Mouse (Mus musculus) G1E (cell line): Measurements from ENCODE around the gene Gucd1. TPM values are rescaled to one million over a fixed set of nuclear protein-coding genes. Genes with fewer than 3 reads are reported as not detected.
"Not testable (repeated sequence)": the region's sequence is repeated elsewhere in the genome, so short reads cannot be mapped to it uniquely, and the experiment has no call there.

Experiments
- ATAC-seq: 2 replicates; pipeline ENCODE4 v1.8.0; 2016; ENCODE audit warnings: mild to moderate bottlenecking; ENCODE audit not compliant: insufficient number of reproducible peaks, poor library complexity, low FRiP score, severe bottlenecking; ENCODE audit errors: extremely low read depth
- DNase-seq: peaks from one replicate; pipeline ENCODE4 v3.0.0; 2012; ENCODE audit warnings: low spot score
- H3K27me3 ChIP-seq: 2 replicates; pipeline ENCODE4 v1.6.1; 2012; ENCODE audit warnings: mild to moderate bottlenecking, low read length, inconsistent platforms; ENCODE audit not compliant: insufficient read depth
- H3K36me3 ChIP-seq: replicated peaks from 2 replicates; pipeline ENCODE3; 2012; ENCODE audit warnings: mild to moderate bottlenecking, inconsistent platforms
- H3K4me1 ChIP-seq: 2 replicates; pipeline ENCODE4 v1.6.1; 2012; ENCODE audit warnings: low read depth, low read length, inconsistent platforms, mixed read lengths; ENCODE audit not compliant: insufficient read depth
- H3K4me3 ChIP-seq: 2 replicates; pipeline ENCODE4 v1.5.1; 2012; ENCODE audit warnings: low read depth, mild to moderate bottlenecking, inconsistent platforms, low read length, moderate library complexity, mixed read lengths
- H3K9me3 ChIP-seq: replicated peaks from 2 replicates; pipeline ENCODE4 v1.6.1; 2012; ENCODE audit warnings: inconsistent platforms
- CTCF ChIP-seq: IDR thresholded peaks from 2 replicates; pipeline ENCODE4 v1.5.1; 2012; ENCODE audit warnings: low read depth, low read length, inconsistent platforms, mixed read lengths
- GATA1 ChIP-seq: IDR thresholded peaks from 2 replicates; pipeline ENCODE4 v1.6.1; 2012; ENCODE audit warnings: borderline replicate concordance, low read length, inconsistent platforms, mixed read lengths
- GATA2 ChIP-seq: IDR thresholded peaks from 2 replicates; pipeline ENCODE4 v1.6.1; 2012; ENCODE audit warnings: low read depth, low read length, inconsistent platforms, borderline replicate concordance
- POLR2AphosphoS5 ChIP-seq: IDR thresholded peaks from 2 replicates; pipeline ENCODE4 v1.6.1; 2012; ENCODE audit warnings: low read depth, low read length, inconsistent platforms; ENCODE audit not compliant: insufficient replicate concordance
- TAL1 ChIP-seq: conservative IDR thresholded peaks from 2 replicates; pipeline ENCODE4 v1.6.1; 2012; ENCODE audit warnings: low read depth, low read length, inconsistent platforms, mixed read lengths
- polyA plus RNA-seq: library from polyadenylated mRNA; stranded (reverse); fragments of >175 nt; gene quantifications from 2 replicates; pipeline ENCODE4 v1.2.3, GENCODE M21; 2012
- total RNA-seq, 2 experiments: library from RNA; stranded (forward) in 1 of 2; stranded (reverse) in 1 of 2; fragments of 200-1000 nt in 1 of 2; fragments of >200 nt in 1 of 2; fragmentation: Nextera tagmentation in 1 of 2; gene quantifications; 2 replicates each; pipeline ENCODE4 v1.2.3; 2014 to 2017

Gene Gucd1
- total and polyA plus RNA-seq, 3 experiments: 15.8 to 41.7 (median 26.1) TPM

DNA sequence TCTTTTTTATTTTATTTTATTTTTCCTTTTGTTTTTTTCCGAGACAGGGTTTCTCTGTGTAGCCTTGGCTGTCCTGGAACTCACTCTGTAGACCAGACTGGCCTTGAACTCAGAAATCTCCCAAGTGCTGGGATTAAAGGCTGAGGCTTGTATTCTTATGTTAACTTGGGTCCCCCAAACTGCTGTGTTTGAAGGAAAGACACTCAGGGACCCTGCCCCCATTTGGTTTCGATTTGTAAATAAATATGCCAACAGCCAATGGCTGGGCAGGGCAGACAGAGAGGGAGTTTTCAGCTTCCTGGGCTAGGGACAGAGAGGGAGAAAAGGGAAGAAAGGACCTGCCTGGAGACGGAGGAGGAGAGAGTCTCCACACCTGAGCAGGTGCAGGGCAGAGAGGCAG is 18.0 kb downstream of the Gucd1 start:
- no peaks in the 10 kb centered on the region for H3K9me3 ChIP-seq
- no peak for ATAC-seq
- no peak for DNase-seq
- peaks cover 7% of the 10 kb centered on the region; the same call in 1 of the 2 replicates for H3K27me3 ChIP-seq
- no peak overlapping the region for H3K4me3 ChIP-seq
- peaks cover 12% of the 10 kb centered on the region for H3K36me3 ChIP-seq
- TF ChIP-seq POLR2AphosphoS5: no peak
- no peak for TF ChIP-seq GATA2
- TF ChIP-seq GATA1: no peak
- no peak for TF ChIP-seq TAL1
- no peak for TF ChIP-seq CTCF
- H3K4me1 ChIP-seq: 0 out of 2 replicates have a peak, but pooled peaks cover under 1% of the 10 kb centered on the region

DNA sequence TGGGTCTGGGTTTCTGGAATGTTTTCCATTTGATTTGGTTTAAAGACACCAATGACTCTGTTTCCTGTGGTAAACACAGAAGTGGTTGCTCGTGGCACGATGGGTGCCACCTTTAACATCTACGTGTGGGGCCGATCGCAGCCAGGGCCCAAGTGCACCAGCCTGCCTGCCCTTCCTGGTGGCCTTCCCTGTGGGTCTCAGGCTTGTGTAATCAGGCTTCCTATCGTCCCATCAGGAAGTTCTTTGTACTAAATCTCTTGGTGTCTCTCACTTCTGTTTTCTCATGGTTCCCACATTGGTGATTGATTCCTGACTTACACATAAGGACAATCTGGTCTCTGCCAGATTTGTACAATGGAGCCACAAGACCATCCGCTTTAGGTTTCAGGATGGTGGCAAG is 18.6 kb downstream of the Gucd1 start:
- H3K36me3 ChIP-seq, H3K27me3 ChIP-seq, H3K9me3 ChIP-seq, DNase-seq, H3K4me3 ChIP-seq, ATAC-seq, H3K4me1 ChIP-seq: not testable (repeated sequence)

DNA sequence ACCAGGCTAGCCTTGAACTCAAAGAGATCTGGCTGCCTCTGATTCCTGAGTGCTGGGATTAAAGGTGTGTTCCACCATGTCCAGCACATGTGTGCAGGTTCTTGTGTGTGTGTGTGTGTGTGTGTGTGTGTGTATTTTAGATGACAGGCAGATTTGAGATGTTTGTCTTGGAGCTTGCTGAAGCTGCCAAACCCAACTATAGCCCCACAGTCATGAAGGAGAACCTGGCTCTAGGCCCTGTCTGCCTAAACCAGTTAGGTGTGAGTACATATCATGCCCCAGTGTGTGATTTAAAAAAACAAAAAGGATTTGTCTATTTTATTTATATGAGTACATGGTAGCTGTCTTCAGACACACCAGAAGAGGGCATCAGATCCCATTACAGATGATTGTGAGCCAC is 21.9 kb downstream of the Gucd1 start:
- ATAC-seq: no peak
- H3K36me3 ChIP-seq: no peaks in the 10 kb centered on the region
- H3K9me3 ChIP-seq: no peaks in the 10 kb centered on the region
- H3K27me3 ChIP-seq: peaks cover 21% of the 10 kb centered on the region
- TF ChIP-seq POLR2AphosphoS5: no peak
- no peak for TF ChIP-seq GATA2
- no peak for TF ChIP-seq GATA1
- no peak for TF ChIP-seq TAL1
- TF ChIP-seq CTCF: no peak
- H3K4me1 ChIP-seq: no peaks in the 10 kb centered on the region
- DNase-seq: no peak
- H3K4me3 ChIP-seq: no peak overlapping the region

DNA sequence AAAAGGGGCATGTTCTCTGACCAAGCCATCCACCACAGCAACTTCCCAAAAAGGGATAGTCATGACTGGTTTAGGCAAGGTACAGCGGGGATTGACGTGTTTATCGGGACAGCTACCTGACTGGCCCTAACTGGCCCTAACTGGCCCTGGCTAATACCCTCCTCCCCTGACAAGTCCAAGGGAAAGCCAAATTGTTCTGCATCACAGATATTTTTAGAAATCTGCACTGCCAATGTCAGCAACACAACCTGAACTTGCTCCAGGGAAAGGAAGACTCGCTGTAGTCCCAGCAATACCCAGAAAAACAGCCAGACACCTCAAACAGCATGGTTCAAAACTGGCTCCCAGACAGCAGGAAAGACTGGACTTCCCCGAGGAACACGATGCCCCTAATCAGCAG is 22.5 kb downstream of the Gucd1 start:
- TF ChIP-seq GATA1 (no peak), GATA2 (no peak), POLR2AphosphoS5 (no peak), CTCF (no peak), TAL1 (no peak)
- no peaks in the 10 kb centered on the region for H3K4me1 ChIP-seq

DNA sequence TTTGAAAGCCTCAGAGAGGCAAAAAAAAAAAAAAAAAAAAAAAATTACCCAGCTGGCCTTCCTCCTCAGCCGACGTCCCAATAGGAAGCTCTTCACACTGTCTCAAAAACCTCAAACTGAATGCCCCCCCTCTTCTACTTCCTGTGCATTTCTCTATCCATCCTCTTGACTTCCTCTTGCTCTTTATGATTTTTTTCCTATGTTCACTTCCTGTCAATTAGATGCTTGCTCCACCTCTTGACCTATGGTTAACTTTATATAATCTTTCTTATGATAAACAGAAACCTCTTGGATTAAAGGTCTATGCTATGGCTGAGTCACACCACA is 25.9 kb downstream of the Gucd1 start:
- ATAC-seq (no peak), DNase-seq (no peak)
- H3K27me3 ChIP-seq: peaks cover 28% of the 10 kb centered on the region
- no peaks in the 10 kb centered on the region for H3K9me3 ChIP-seq
- TF ChIP-seq GATA1: no peak
- no peak for TF ChIP-seq GATA2
- no peak for TF ChIP-seq POLR2AphosphoS5
- TF ChIP-seq TAL1: no peak
- no peak for TF ChIP-seq CTCF
- H3K36me3 ChIP-seq: no peaks in the 10 kb centered on the region
- H3K4me3 ChIP-seq: no peak overlapping the region
- H3K4me1 ChIP-seq: no peaks in the 10 kb centered on the region

More for the DNA sequence above, 22.5 kb downstream of the Gucd1 start:
- Histone ChIP-seq H3K4me3 (no peak overlapping the region), H3K36me3 (no peaks in the 10 kb centered on the region), H3K9me3 (no peaks in the 10 kb centered on the region), H3K27me3 (peaks cover 21% of the 10 kb centered on the region)
- DNase-seq (no peak), ATAC-seq (no peak)

DNA sequence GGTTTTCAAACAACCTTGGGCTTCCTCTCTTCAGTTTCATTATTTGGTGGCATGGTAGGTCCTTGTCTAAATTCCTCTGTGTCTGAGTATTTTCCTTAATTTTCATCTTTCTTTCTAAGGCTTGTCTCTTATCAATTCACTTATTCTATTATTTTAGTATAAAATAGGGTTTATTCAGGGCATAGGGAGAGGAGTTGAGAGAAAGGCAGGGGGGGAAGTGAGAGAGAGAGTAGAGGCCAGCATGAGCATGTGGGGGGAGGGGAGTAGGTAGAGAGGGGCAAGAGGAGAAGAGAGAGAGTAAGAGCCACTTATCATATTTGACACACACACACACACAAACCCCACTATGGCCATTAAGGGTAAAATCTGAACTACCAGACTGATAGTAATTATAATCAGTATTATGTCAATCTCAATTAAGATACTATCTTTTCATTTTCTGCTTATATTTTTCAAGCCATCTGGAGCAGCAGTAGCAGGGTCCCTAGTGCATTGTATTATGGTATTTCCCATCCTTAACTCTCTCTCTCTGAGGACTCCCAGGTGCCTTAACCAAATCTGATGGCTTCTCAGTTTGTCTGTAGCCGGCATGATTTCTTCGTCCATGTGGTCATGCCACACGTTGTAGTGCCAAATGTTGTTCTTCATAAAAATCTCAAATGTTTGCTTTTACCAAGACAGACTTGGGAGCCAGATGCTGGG is 26.4 kb downstream of the Gucd1 start:
- Histone ChIP-seq H3K4me3 (no peak overlapping the region), H3K4me1 (peaks cover 2% of the 10 kb centered on the region; the same call in 1 of the 2 replicates), H3K27me3 (peaks cover 31% of the 10 kb centered on the region), H3K9me3 (no peaks in the 10 kb centered on the region), H3K36me3 (no peaks in the 10 kb centered on the region)
- ATAC-seq (no peak), DNase-seq (no peak)
- TF ChIP-seq POLR2AphosphoS5: no peak
- no peak for TF ChIP-seq TAL1
- no peak for TF ChIP-seq GATA1
- no peak for TF ChIP-seq CTCF
- TF ChIP-seq GATA2: no peak

DNA sequence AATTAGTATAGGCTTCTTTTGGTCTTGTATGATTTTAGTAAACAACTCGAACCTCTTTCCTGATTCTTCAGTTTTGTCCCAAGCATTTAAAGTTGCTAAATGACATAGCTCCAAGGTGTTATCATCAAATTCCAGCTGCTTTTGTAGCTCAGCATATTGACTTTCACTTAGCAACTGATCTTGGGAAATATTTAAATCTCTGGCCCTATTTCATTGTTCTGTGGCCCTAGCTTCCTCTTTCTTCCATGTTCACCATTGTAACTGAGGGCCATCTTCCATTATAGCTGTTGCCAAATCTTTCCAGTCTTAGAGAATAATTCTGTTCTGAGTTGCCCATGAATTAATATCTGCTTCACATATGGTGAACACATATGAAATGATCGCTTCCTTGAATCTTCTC is 27.0 kb downstream of the Gucd1 start:
- Histone ChIP-seq H3K4me3 (no peak overlapping the region), H3K9me3 (no peaks in the 10 kb centered on the region), H3K36me3 (no peaks in the 10 kb centered on the region), H3K4me1 (peaks cover 2% of the 10 kb centered on the region; the same call in 1 of the 2 replicates), H3K27me3 (peaks cover 31% of the 10 kb centered on the region)
- ATAC-seq: no peak
- TF ChIP-seq CTCF (no peak), GATA1 (no peak), POLR2AphosphoS5 (no peak), TAL1 (no peak), GATA2 (no peak)
- no peak for DNase-seq
